Mouse (Mus musculus): ENCODE measurements around the gene Cabcoco1. TPM values are rescaled to one million over a fixed set of nuclear protein-coding genes. Genes with fewer than 3 reads are reported as not detected.
A peak's percentile ranks its signal among the peaks of the same experiment; 100 is the strongest.

Gene Cabcoco1
- total RNA-seq (2014; rRNA removed) (3.0 and 3.3 TPM in 2 replicates), polyA plus RNA-seq (2012; rRNA removed) (1.0 and 1.4 TPM in 2 replicates)

DNA sequence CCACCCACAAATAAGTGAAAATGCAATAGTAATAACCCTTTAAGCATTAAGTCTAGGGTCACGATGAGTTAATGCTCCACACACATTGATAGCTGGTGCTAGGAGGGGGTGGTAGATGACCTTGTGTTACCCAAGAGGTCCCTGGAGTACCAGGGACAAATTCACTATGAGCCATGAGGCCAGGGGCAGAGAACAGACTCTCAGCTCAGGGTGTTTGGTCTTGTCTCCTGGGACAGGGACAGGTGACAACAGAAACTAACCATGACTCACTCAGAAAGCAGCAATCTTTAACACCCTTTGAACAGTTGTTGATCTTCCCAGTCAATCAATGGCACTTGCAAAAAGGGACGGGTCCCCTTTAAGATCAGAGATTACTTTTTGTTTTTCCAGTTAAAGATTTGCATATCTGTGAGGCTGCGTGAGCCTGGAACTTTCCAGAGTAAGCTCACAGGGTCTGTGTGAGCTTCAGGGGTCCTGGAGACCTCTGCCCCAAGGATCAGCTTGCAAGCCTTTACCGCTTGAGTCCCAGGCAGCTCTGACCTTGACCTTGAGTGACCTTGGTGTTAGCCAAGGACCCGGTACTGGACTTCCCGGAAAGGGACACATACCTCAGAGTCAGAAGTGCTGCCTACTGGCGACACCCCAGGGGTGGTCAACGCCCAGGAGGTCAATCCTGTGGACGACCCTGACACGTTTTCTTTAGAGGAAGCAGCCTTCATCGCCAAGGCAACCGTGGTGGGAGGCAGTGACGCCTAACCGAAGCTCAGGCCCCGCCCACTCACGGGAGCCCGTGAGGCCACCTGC, at the start of gene Cabcoco1:
TSS of gene Cabcoco1 (minus strand) at position 758 of the 804 bp plus-strand sequence.
- TF ChIP-seq CTCF (IDR thresholded peaks at IDR 0.05; ENCODE audit: low read depth, low read length), result peak; percentile 18; the same call in 1 of the 2 replicates
- TF ChIP-seq POLR2A (IDR thresholded peaks at IDR 0.05; ENCODE audit: extremely low read depth, insufficient read depth, low read length), result no peak
- Histone ChIP-seq H3K4me1 (ENCODE audit: control insufficient read depth, insufficient read depth, low read length) (peaks cover 6% of the 10 kb centered on the region), H3K27ac (replicated peaks; ENCODE audit: insufficient read depth, low read depth, low read length) (peak within 1 kb of the TSS; percentile 75), H3K9ac (ENCODE audit: low read depth, low read length) (peak within 1 kb of the TSS; percentile 40), H3K36me3 (ENCODE audit: control insufficient read depth, insufficient read depth, low read length) (no peaks in the 10 kb centered on the region), H3K27me3 (ENCODE audit: control insufficient read depth, insufficient read depth, low read length) (no peaks in the 10 kb centered on the region), H3K79me2 (ENCODE audit: control insufficient read depth, insufficient read depth, low read length) (no peaks in the 10 kb centered on the region), H3K4me3 (ENCODE audit: insufficient read depth, low read depth, low read length) (peak within 1 kb of the TSS; percentile 32)
- peak; percentile 95 for DNase-seq (ENCODE audit: extremely low read depth, low read depth, low spot score)
- WGBS, result 3% methylated on average over 17 of the region's 17 CpGs

DNA sequence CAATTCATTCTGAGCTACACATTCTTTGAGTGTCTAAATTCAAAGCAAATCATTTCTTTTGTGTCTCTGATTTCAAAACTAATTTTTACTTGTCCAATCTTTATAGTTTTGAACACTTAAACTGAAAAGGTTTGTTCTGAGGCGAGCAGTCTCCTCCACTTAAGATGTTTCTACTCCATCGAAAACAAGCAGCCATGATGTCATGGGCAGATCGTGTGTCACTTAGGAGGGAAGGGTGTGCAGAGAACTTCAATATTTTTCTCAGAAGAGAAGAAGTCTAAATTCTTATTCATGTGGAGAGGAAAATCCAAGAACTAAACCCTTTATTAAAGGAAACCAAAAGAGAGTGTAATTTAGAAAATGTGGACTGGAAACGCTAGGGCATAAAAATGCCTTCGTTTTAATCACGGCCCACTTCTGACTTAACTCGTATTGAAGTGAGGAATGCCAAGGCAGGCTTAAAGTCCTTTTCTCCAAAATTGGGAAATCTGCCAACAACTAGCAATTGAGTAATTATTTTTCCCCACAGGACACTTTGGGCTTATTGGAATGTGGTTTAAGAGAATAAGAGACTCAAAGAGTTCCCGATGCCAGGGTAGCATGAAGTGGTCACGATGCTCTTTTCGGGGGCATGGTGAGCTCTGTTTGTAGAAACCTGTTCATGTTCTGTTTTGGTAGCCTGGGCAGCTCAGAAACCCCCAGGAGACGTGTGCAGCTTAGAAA, 48.0 kb upstream of the Cabcoco1 start:
- no peaks in the 10 kb centered on the region for H3K27me3 ChIP-seq (ENCODE audit: control insufficient read depth, insufficient read depth, low read length)
- H3K4me1 ChIP-seq (ENCODE audit: control insufficient read depth, insufficient read depth, low read length), result 0 out of 2 replicates have a peak, but pooled peaks cover 3% of the 10 kb centered on the region
- no peak overlapping the region for H3K27ac ChIP-seq (replicated peaks; ENCODE audit: insufficient read depth, low read depth, low read length)
- H3K4me3 ChIP-seq (ENCODE audit: insufficient read depth, low read depth, low read length), result no peak overlapping the region
- no peaks in the 10 kb centered on the region for H3K36me3 ChIP-seq (ENCODE audit: control insufficient read depth, insufficient read depth, low read length)
- no peaks in the 10 kb centered on the region for H3K79me2 ChIP-seq (ENCODE audit: control insufficient read depth, insufficient read depth, low read length)
- 63% methylated on average over 11 of the region's 11 CpGs for WGBS
- H3K9ac ChIP-seq (ENCODE audit: low read depth, low read length), result no peak overlapping the region
- peak; percentile 81 for DNase-seq (ENCODE audit: extremely low read depth, low read depth, low spot score)
- TF ChIP-seq CTCF (IDR thresholded peaks at IDR 0.05; ENCODE audit: low read depth, low read length) (no peak), POLR2A (IDR thresholded peaks at IDR 0.05; ENCODE audit: extremely low read depth, insufficient read depth, low read length) (no peak)

DNA sequence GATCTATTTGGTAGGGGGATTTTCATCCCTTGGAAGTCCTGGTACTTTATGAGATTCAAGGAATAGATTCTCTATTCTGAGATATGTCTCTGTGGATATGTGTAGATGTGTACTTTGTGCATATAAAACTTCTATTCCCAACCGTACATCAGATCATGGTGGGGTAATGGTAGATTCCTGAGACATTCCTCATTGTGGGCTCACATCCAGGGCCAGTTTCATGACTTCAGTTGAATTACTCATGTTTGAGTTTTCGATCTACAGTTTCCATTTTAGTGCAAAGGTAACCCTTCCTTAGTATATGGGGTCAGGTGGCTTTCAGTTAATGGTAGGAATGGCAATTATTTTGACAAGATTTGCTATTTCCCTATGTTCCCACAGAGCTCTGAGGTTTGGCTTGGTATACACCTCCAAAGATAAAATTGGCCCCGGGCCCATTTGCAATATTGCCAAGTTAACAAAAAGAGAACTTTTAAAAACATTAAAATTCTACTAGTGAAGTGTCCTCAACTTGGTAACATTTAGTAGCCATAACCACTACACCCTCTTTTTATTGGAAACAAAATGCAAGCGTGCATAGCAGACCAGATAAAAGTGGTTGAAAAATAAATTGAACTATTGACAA, 45.8 kb upstream of the Cabcoco1 start:
- DNase-seq (ENCODE audit: extremely low read depth, low read depth, low spot score), result no peak
- H3K4me3 ChIP-seq (ENCODE audit: insufficient read depth, low read depth, low read length), result no peak overlapping the region
- H3K36me3 ChIP-seq (ENCODE audit: control insufficient read depth, insufficient read depth, low read length), result no peaks in the 10 kb centered on the region
- TF ChIP-seq POLR2A (IDR thresholded peaks at IDR 0.05; ENCODE audit: extremely low read depth, insufficient read depth, low read length) (no peak), CTCF (IDR thresholded peaks at IDR 0.05; ENCODE audit: low read depth, low read length) (no peak)
- 94% methylated on average over 4 of the region's 4 CpGs for WGBS
- no peak overlapping the region for H3K27ac ChIP-seq (replicated peaks; ENCODE audit: insufficient read depth, low read depth, low read length)
- 0 out of 2 replicates have a peak, but pooled peaks cover 3% of the 10 kb centered on the region for H3K4me1 ChIP-seq (ENCODE audit: control insufficient read depth, insufficient read depth, low read length)
- H3K27me3 ChIP-seq (ENCODE audit: control insufficient read depth, insufficient read depth, low read length), result no peaks in the 10 kb centered on the region
- H3K79me2 ChIP-seq (ENCODE audit: control insufficient read depth, insufficient read depth, low read length), result no peaks in the 10 kb centered on the region
- H3K9ac ChIP-seq (ENCODE audit: low read depth, low read length), result no peak overlapping the region

DNA sequence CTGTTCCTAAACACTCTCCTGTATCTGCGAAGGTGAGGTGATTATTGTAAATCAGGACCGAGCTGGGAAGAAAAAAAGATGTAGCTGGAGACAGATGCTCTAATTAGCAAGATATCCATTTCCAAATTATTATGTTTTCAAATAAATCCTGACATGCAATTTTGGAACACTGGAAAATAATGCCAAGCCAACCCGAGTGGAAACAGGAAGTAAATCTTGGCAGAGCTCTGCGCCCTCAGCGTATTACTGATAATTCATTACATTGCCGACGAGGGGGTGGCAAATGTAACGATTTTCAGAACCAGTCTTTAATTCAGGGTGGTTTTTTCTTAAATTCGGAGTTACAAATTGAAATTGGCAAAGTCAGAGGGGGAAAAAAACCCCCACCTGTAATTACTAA, 35.6 kb upstream of the Cabcoco1 start:
- Histone ChIP-seq H3K27me3 (ENCODE audit: control insufficient read depth, insufficient read depth, low read length) (no peaks in the 10 kb centered on the region), H3K4me3 (ENCODE audit: insufficient read depth, low read depth, low read length) (no peak overlapping the region), H3K27ac (replicated peaks; ENCODE audit: insufficient read depth, low read depth, low read length) (no peak overlapping the region), H3K36me3 (ENCODE audit: control insufficient read depth, insufficient read depth, low read length) (no peaks in the 10 kb centered on the region), H3K4me1 (ENCODE audit: control insufficient read depth, insufficient read depth, low read length) (no peaks in the 10 kb centered on the region), H3K79me2 (ENCODE audit: control insufficient read depth, insufficient read depth, low read length) (no peaks in the 10 kb centered on the region), H3K9ac (ENCODE audit: low read depth, low read length) (no peak overlapping the region)
- 76% methylated on average over 9 of the region's 9 CpGs for WGBS
- DNase-seq (ENCODE audit: extremely low read depth, low read depth, low spot score), result no peak
- no peak for TF ChIP-seq CTCF (IDR thresholded peaks at IDR 0.05; ENCODE audit: low read depth, low read length)
- no peak for TF ChIP-seq POLR2A (IDR thresholded peaks at IDR 0.05; ENCODE audit: extremely low read depth, insufficient read depth, low read length)

DNA sequence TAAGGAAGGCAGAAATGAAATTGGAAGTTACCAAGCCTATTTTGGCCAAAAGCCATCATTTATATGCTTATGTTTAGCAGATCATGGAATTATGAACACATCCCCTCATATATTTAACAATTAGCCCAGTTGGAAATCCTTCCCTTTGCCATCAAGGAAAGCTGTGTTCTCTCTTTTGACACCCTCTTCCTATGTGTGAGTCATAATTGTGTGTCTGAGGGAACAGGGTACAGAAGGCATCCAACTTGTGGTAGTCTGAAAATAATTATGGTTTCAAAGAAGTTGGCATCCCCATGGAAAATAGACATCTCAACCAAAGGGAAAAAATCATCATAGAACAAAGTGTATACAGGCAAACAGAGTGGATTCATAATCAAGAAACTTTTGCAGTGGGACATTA, 26.5 kb upstream of the Cabcoco1 start:
- DNase-seq (ENCODE audit: extremely low read depth, low read depth, low spot score), result no peak
- no peaks in the 10 kb centered on the region for H3K27me3 ChIP-seq (ENCODE audit: control insufficient read depth, insufficient read depth, low read length)
- H3K4me3 ChIP-seq (ENCODE audit: insufficient read depth, low read depth, low read length), result no peak overlapping the region
- no peak for TF ChIP-seq CTCF (IDR thresholded peaks at IDR 0.05; ENCODE audit: low read depth, low read length)
- no peaks in the 10 kb centered on the region for H3K4me1 ChIP-seq (ENCODE audit: control insufficient read depth, insufficient read depth, low read length)
- no peak overlapping the region for H3K9ac ChIP-seq (ENCODE audit: low read depth, low read length)
- H3K36me3 ChIP-seq (ENCODE audit: control insufficient read depth, insufficient read depth, low read length), result no peaks in the 10 kb centered on the region
- no peaks in the 10 kb centered on the region for H3K79me2 ChIP-seq (ENCODE audit: control insufficient read depth, insufficient read depth, low read length)
- H3K27ac ChIP-seq (replicated peaks; ENCODE audit: insufficient read depth, low read depth, low read length), result no peak overlapping the region

All from liver, adult 2 months (tissue).